Mouse (Mus musculus): Measurements from ENCODE around the gene Myoz1. TPM values are rescaled to one million over a fixed set of nuclear protein-coding genes. Genes with fewer than 3 reads are reported as not detected.

The Myoz1 gene
- polyA plus RNA-seq, 1 experiment from 2014 or later: 0.52 TPM

DNA sequence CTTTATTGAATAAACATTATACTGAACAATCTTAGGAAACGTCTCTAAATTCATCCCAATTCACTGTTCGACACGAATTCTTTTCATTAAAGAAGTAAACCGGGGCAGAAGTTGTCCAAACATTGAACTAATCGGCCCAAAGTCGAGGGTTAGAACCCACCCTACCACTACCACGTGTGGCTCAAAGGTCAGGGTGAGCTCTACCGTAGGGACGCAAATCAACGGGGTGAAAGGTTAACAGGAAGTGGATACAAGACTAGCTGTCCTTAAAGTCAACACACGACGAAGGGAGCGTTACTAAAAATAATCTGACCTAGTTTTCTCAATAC lies 17.4 kb upstream of the Myoz1 start:
- DNase-seq (ENCODE audit: low spot score): no peak

DNA sequence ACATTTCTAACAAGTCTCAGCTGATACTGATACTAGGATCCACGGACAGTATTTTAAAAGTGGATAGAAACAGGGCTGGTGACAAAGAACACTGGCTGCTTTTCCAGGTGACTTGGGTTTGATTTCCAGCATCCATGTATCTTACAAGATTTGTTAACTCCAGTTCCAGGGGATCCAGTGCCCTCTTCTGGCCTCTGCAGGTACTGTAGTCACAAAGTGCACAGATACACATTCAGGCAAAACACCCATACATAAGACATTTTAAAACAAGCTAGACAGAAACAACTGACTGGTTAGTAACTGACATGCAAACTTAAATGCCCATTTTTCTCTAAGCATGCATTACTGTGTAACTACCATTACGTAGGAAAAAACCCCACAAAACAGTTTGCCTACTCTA lies 16.6 kb upstream of the Myoz1 start:
- DNase-seq (ENCODE audit: low spot score): peak; percentile 57

DNA sequence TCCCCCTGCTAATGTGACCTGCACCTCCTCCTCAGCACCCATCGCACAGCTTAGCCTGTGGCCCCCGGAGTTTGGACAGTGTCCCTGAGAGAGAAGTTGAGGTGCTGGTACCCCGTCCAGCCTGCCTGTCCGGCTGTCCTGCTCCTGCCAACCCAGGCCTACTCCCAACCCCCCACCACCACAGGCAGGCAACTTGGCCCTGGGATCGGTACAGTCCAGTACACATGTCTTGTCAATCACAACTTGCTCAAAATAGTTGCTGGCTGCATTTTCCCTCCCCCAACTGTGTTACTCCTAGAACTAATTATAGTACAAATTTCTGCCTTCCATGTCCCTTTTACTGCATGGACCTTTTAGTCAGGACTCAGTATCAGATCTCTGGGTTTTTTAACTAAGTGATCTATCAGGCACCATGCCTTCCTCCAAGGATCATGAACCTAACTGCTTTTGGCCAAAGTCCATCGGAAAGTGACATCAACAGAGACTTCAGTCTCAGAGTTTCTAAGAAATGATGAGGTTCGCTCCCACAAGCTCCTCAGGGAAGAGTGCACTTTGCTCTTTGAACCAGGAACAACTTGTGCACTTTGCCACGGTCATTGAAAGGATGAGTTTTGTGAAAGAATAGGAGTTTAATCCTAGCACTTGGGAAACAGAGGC lies 11.9 kb upstream of the Myoz1 start, which contains the start of gene Synpo2l:
Gene Synpo2l (minus strand): TSS at position 201 of the 657 bp plus-strand sequence.
- DNase-seq (ENCODE audit: low spot score): no peak

DNA sequence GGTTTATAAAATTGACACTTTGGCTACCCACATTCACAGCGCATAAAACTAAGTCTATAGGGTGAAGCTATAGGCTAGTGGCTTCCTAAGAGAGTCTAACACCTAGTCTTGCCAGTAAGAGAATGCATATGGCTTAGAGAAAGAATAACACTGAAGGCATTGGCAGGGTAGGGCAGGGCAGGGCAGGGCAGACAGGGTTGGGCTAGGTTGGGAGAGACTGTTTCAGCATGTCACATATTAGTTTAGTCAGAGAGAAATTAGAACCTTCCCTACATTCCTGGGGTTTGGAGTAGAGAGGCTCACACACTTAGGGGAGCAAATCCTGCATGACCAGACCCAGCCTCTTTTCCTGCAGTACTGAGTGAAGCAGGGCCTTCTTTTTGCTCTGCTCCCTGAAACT lies 11.1 kb upstream of the Myoz1 start:
- no peak for DNase-seq (ENCODE audit: low spot score)

DNA sequence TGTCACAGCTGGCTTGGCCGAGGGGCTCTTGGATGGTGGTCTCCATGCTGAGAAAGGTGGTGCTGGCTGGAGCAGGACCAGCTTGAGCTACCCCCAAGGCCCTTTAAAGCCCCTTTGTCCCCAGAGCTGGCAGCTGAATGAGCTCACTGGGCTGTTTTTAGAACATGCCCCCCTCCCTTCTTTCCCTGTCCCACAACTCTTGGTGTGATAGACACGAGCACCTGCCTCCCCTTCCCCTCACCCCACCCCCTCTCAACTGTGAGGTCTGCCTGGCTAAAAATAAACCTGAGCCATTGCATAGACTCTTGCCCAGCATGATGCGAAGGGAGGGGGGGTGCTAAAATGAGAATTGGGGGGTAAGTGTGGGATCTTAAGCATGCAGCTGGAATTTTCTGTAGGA lies 8.1 kb upstream of the Myoz1 start:
- DNase-seq (ENCODE audit: low spot score): peak; percentile 38

DNA sequence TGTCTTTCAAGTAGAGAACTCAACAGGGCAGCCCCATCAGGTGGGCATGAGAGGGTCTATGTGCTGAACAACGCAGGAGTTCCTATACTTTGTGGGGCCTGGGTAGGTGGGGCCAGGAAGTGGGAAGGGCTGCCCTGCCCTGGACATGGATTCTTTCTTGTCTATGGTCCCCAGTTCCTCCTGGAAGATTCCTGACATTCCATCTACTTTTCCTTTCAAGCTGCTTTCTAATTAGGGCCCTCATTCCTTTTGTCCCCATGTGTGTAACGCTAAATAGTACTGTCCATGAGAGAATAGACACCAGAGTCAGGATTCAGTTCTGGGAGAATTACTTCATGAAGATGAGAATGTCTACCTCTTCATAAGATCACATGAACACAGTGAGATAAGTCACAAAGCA lies 7.3 kb upstream of the Myoz1 start:
- DNase-seq (ENCODE audit: low spot score): no peak

DNA sequence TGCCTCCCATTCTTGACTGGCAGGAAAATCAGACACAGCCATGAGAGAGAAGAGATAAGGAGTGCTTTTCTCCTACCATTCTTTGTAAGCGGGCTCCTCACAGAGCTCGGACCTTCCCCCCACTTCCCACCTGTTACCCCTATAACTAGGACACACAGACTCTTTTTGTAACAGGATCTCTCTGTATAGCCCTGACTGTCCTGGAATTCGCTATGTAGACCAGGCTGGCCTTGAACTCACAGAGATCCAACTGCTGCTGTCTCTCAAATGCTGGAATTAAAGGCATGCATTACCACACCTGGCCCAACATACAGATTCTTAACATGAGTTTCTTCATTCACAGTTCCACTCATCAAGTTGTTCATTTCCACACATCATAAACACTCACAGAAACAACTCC lies 6.4 kb upstream of the Myoz1 start:
- no peak for DNase-seq (ENCODE audit: low spot score)

DNA sequence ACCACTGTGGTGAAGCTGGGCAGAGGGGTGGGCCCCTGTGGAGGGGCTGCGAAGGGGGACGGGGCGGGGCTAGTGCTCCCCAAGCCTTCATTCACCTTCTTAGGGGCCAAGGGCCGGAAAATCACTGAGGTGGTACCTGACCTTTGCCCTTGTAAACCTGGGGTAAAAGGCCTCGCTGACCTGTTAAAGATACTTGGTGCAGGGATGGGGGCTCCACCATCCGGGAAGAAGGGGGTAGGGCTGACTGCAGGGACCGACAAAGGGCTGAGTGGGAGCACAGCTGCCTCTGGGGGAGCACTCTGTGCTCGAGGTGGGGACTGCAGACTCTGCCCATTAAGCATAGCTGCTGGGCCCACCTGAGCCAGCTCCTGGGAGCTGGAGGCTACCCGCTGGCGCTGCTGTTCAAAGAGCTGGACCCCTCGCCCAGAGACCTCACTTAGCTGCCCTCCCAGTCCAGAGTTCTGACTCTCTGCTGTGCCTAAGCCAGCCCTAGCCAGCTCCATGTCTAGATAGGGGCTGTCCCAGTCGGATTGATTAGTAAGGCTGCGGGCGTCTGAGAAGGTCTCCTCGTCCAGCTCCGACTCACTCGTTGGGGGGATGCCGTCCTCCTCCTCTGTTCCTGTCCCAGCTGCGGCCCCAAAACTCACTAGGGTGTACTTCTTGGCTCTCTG lies 5.5 kb upstream of the Myoz1 start:
- DNase-seq (ENCODE audit: low spot score): no peak

DNA sequence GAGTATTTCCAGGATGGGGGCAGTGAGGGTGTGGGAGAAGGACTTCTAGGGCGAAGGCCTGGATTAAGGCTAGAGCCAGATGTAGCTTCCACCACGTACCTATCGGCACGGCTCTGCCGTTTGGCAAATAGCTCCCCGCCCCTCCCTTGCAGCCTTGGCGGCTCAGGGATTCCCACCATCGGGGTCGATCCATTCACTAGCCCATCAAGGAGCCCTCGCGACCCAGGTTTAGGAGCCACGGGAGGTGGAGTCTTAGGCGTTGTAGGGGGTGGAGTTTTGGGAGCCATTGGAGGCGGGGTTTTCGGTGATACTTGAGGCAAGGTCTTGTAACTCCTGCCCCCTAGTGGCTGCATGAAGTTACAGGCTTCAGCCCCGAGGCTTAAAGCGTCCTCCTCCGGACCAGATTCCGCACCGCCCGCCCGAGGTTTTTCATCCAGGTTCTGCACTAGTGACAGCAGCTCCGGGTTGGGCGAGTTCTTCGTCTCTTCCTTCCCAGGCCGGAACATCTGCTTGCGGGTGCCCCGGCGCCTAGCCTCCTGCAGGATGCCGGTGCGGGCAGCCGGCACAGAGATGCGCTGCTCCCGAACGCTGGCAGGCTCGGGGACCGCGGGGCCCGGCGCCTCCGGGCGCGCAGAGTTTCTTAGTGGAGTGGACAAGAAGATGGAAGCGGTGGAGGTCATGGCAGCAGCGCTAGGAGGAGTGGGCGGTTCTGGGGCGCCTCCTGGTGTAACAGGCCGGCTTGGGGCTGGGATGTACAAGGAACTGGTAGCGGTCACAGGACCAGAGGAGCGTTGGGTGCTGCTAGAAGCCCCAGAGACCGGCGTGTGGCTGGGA lies 4.7 kb upstream of the Myoz1 start:
- DNase-seq (ENCODE audit: low spot score): peak; percentile 95

DNA sequence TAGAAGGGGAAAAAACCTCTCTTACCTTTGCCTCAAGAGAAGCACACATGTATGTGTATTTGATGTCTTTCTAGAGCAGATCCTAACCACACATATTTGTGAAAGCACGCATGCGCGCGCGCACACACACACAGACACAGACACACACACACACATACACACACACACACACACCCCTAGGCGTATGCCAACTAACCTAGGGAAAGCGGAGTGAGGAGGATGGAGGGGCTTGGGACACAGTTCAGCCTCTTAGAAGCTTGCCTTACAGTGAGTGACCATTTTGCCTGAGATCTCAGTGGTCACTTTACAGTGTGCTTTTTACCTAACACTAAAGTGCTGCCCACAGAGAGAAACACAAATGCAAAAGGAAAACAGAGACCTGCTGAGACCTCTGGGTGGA lies 3.3 kb upstream of the Myoz1 start:
- DNase-seq (ENCODE audit: low spot score): no peak

DNA sequence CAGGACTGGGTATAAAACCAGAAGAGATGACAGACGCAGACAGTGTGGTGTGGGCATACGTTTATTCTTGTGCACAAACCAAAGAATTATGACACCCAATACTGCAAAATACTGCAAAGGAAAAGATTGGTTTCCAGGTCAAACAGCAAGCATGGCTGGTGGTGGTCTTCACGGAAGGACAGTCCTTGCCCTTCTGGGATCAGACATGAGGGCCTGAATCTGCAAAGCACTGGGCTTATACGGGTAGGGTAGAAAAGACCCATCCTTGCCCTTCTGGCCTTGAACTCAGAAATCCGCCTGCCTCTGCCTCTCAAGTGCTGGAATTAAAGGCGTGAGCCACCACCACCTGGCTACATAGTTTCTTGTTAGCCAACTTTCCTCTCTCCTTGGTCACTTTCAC lies 2.6 kb upstream of the Myoz1 start:
- no peak for DNase-seq (ENCODE audit: low spot score)

DNA sequence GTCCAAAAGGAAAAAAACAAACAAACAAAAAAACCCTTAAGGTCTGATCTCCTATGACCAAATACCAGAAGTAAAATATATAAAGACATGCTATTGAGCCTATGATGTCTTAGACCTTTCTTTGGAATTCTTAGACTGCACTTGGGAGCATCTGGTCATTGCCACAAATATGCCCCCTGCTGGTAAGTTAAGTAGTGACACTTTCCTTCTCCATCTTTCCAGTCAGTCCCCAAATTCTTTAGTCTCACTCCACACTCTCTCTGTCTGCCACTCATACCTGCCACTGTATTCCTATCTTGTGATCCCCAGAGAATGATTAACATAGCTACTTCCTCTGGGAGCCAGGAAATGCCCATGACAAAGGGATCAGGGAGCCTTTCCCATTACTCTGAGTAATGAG lies 2.0 kb upstream of the Myoz1 start:
- peak; percentile 36 for DNase-seq (ENCODE audit: low spot score)

DNA sequence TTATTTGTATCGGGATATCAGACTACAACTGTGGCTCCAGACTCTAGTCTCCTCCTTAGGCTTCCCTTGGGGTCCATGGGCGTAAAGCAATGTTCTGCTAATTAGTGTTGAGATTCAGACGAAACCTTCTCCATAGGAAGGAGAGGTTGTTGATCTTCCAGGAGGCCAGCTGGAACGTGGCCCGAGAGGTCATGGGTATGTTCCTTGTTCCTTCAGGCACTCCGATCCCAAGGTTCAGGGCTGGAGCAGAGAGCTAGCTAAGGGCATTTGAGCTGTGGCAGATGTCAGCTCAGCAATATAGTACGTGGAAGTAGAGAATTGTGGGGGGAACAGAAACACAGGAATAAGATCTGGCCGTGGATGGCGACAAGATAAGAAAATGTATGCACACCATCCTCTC lies 609 bp downstream of the Myoz1 start:
- DNase-seq (ENCODE audit: low spot score): no peak

DNA sequence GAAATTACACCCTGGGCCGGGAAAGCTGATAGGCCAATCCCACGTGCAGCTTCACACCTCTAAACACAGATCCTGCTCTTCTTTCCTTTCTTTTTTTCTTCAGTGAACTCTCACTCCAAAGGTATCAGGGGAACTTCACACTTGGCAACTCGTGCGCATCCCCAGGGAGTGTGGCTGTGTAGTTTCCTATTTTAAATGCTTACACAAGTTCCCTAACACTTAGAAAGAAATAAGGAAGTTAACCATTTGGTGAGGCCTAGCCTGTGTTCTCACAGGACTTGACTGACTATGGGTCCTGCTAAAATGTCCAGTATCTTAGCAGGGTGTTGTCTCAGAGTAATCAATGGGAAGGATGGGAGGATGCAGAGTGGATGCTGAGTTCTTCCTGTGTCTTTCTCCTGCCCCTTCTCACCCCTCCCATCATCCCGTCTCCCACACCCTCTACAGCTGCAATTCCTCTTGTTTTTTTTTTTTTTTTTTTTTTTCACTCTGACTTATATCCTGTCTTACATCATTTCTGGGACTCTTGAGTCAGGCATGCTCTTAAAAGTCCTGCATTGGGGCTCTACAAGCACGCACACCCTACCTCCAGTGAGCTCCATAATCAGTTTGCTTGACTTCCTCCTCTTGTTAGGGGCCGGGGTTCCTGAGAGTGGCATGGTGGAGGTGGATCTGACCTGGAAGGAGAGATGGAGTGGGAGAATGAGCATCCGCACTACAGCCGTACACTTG lies 1.5 kb downstream of the Myoz1 start:
- DNase-seq (ENCODE audit: low spot score): no peak

DNA sequence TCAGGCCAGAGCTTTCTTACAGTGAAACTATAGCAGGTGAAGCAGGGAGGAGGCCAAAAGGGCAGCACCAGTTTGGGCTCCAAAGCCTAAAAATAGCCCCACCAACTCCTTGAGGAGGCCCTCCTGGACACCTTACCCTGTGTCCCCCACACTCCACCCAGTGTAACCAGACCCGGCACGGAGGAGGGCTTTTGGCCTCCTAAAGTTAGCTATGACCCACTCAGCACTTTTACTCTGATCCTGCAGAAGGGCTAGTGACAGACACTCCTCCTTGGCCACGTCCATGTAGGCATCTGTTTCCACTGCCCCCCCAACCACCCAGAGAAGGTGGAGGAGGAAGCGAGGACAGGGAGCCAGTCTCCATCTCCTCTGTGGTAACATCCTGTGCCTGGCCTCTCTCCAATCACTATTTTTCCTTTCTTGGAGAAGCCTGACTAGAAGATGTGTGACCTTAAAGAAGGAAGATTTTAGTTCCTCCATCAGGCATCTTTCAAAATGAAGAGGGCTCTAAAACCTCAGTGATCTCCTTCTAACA lies 4.6 kb downstream of the Myoz1 start:
- no peak for DNase-seq (ENCODE audit: low spot score)

DNA sequence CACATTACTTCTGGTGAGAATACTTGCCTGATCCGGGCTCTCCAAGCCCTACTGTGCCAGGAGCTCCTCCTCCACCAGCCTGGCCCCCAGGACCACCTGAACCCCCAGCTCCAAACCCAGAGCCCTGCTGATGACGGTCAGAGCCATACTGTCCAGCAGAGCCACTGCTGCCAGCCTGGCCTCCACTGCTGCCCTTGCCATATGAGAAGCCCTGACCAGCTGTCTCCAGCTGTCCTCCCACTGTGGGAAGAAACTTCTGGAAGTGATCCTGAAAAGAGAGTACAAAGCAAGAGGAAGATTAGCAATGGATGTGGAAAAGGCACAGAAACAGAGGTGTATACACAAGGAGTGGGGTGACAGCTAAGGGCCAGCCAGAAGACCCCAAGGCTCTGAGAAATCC lies 5.3 kb downstream of the Myoz1 start:
- no peak for DNase-seq (ENCODE audit: low spot score)

DNA sequence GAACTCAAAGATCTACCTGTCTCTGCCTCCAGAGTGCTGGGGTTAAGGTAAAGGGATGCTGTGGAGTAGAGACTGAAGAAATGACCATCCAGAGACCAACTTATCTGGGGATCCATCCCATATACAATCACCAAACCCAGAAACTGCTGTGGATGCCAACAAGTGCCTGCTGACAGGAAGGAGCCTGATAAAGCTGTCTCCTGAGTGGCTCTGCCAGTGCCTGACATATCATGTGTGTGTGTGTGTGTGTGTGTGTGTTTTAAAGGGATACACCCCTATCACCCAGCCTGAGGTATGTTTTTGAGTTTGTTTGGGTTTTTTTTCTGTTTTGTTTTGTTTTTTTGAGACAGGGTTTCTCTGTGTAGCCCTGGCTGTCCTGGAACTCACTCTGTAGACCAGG lies 10.0 kb downstream of the Myoz1 start:
- DNase-seq (ENCODE audit: low spot score): no peak

DNA sequence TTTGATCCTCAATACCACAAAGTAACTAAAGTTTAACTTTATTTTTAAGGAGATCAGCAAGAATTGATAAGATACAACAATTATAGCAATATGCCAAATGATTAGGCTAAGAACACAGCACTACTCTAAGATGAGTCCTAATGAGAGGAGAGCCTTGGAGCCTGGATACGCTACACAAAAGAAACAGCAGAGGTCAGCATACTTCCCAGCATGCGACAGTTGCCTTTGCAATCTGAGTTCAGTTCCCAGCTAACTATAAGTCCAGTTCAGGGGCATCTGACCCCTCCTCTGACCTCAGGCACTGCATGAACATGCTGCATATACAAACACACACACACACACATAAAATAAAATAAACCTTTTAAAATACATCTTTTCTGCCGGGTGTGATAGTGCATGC lies 10.8 kb downstream of the Myoz1 start:
- no peak for DNase-seq (ENCODE audit: low spot score)

DNA sequence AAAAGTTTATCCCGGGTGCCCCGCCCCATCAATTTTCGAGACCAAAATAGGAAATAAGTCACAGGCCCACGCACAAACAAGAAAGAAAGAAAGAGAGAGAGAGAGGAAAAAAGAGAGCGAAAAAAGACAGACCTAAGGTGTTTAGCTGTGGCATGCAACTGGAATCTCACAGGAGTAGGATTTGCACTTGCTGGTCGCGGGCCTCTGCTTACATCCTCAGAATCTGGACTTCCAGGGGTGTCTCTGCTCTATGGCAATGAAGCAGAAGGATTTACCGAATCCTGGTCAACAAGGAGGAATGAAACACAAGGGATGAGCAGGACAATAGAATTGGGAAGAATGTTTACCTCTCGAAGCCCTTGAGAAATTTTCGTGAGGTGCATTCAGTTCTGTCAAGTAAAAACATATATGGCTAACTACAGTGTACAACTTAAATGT lies 14.9 kb downstream of the Myoz1 start:
- DNase-seq (ENCODE audit: low spot score): no peak

DNA sequence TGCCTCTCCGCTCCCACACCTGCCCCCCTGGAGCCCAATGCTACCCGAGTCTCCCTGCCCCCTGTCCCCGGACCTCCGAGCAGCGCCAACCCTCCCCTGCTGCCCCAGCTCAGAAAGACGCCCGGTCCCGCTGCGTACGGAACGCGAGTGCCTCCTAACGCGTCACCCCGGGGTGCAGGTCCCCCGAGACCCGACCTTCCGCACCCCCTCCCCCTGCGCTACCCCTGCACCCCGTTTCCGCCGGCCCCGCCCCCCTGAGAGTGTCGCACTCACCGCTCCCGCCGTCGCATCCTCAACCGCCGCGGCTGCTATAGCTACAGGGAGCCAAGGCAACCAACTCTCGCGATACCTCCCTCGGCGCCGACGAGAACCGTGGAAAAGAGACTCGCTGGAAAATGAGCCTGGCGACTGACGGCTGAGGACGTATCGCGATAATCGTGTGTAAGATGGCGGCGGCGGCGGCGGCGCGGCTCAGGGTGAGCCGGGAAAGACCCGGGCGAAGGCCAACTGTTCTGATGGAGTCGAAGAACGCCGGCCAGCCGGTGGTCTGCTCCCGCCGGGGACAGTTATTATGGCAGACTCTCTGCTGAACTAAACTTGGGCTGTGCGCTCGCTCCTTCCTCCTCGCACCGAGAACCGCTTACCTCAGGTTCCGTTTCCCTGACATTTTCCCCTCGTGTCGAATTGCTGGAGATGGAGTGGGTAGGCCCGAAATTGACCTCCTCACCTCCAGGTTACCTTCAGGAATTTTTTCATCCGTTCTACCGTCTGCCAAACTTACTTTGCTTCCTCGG lies 15.5 kb downstream of the Myoz1 start, which contains the start of gene Usp54:
Gene Usp54 (minus strand): TSS at position 420 of the 794 bp plus-strand sequence.
- DNase-seq (ENCODE audit: low spot score): peak; percentile 100

Data from thymus, postnatal 0 days (tissue).